Mouse (Mus musculus): ENCODE measurements around the gene Jak2. TPM values are rescaled to one million over a fixed set of nuclear protein-coding genes. Genes with fewer than 3 reads are reported as not detected.

The Jak2 gene
- total and polyA plus RNA-seq, 3 experiments, result 26.4 to 78.6 (median 30.2) TPM

- no peak for DNase-seq (ENCODE audit: low read depth, low spot score)
Observed at GRCm38 (mm10) chr19:29255327-29256027, 3.8 kb downstream of the Jak2 start.

GRCm38 (mm10) chr19:29261638-29262037 is 10.0 kb downstream of the Jak2 start:
- Histone ChIP-seq H3K27me3 (ENCODE audit: control insufficient read depth in 1 of 2, insufficient read depth in 2 of 2, low read length in 2 of 2) (no peaks in the 10 kb centered on the region), H3K79me2 (ENCODE audit: control insufficient read depth, insufficient read depth, low read length, poor library complexity) (peaks cover 6% of the 10 kb centered on the region; the same call in 1 of the 2 replicates), H3K4me1 (ENCODE audit: control insufficient read depth in 1 of 2, insufficient read depth in 2 of 2, low read length in 2 of 2) (peaks cover 0 to 4% of the 10 kb centered on the region in 2 experiments; a peak in 3 of 4 replicates), H3K36me3 (ENCODE audit: control insufficient read depth in 1 of 2, insufficient read depth in 2 of 2, low read length in 2 of 2) (peaks cover 13 to 19% of the 10 kb centered on the region in 2 experiments), H3K9me3 (replicated peaks; ENCODE audit: insufficient read depth, low read length) (no peaks in the 10 kb centered on the region), H3K4me3 (ENCODE audit: control insufficient read depth in 1 of 2, insufficient read depth in 1 of 2, low read depth in 2 of 2, low read length in 2 of 2) (no peak overlapping the region), H3K27ac (ENCODE audit: control insufficient read depth, low read depth, low read length) (no peak overlapping the region), H3K9ac (ENCODE audit: control insufficient read depth, low read depth, low read length, poor library complexity, severe bottlenecking) (no peak overlapping the region)
- TF ChIP-seq MAX (IDR thresholded peaks at IDR 0.05; ENCODE audit: low read length), result no peak
- TF ChIP-seq MYC (IDR thresholded peaks at IDR 0.05; ENCODE audit: low read depth, low read length), result no peak
- no peak for TF ChIP-seq ZC3H11A (IDR thresholded peaks at IDR 0.05; ENCODE audit: low read depth, low read length)
- no peak for TF ChIP-seq KAT2A (conservative IDR thresholded peaks at IDR 0.05; ENCODE audit: low read depth, low read length)
- no peak for TF ChIP-seq ZMIZ1 (IDR thresholded peaks at IDR 0.05; ENCODE audit: low read depth, low read length)
- no peak for TF ChIP-seq HCFC1 (IDR thresholded peaks at IDR 0.05; ENCODE audit: low read depth, low read length)
- TF ChIP-seq MAFK (IDR thresholded peaks at IDR 0.05; ENCODE audit: borderline replicate concordance, low read depth, low read length), result no peak
- TF ChIP-seq ZKSCAN1 (IDR thresholded peaks at IDR 0.05; ENCODE audit: low read depth, low read length), result no peak
- no peak for TF ChIP-seq CHD2 (IDR thresholded peaks at IDR 0.05; ENCODE audit: low read length)
- no peak for TF ChIP-seq USF1 (IDR thresholded peaks at IDR 0.05; ENCODE audit: low read depth, low read length)
- TF ChIP-seq MXI1 (IDR thresholded peaks at IDR 0.05; ENCODE audit: low read depth, low read length), result no peak
- TF ChIP-seq POLR2A (IDR thresholded peaks at IDR 0.05; ENCODE audit: control insufficient read depth in 1 of 2, insufficient read depth in 1 of 2, low read depth in 1 of 2, low read length in 2 of 2, poor library complexity in 1 of 2), result no peak
- TF ChIP-seq CTCF (IDR thresholded peaks at IDR 0.05 in 2 of 3, conservative IDR thresholded peaks at IDR 0.05 in 1 of 3; ENCODE audit: control insufficient read depth in 1 of 3, insufficient read depth in 1 of 3, low read depth in 2 of 3, low read length in 3 of 3, poor library complexity in 1 of 3, severe bottlenecking in 1 of 3), result no peak
- no peak for TF ChIP-seq USF2 (IDR thresholded peaks at IDR 0.05; ENCODE audit: borderline replicate concordance in 1 of 2, insufficient read depth in 1 of 2, low read depth in 1 of 2, low read length in 2 of 2)
- DNase-seq (ENCODE audit: low read depth, low spot score), result no peak

More at GRCm38 (mm10) chr19:29255327-29256027, 3.8 kb downstream of the Jak2 start:
- Histone ChIP-seq H3K27me3 (ENCODE audit: control insufficient read depth in 1 of 2, insufficient read depth in 2 of 2, low read length in 2 of 2) (no peaks in the 10 kb centered on the region), H3K36me3 (ENCODE audit: control insufficient read depth in 1 of 2, insufficient read depth in 2 of 2, low read length in 2 of 2) (peaks cover 1 to 17% of the 10 kb centered on the region in 2 experiments), H3K27ac (ENCODE audit: control insufficient read depth, low read depth, low read length) (no peak overlapping the region), H3K4me3 (ENCODE audit: control insufficient read depth in 1 of 2, insufficient read depth in 1 of 2, low read depth in 2 of 2, low read length in 2 of 2) (no peak overlapping the region), H3K79me2 (ENCODE audit: control insufficient read depth, insufficient read depth, low read length, poor library complexity) (peaks cover 30% of the 10 kb centered on the region), H3K9me3 (replicated peaks; ENCODE audit: insufficient read depth, low read length) (no peaks in the 10 kb centered on the region), H3K9ac (ENCODE audit: control insufficient read depth, low read depth, low read length, poor library complexity, severe bottlenecking) (no peak overlapping the region), H3K4me1 (ENCODE audit: control insufficient read depth in 1 of 2, insufficient read depth in 2 of 2, low read length in 2 of 2) (peaks cover 5 to 12% of the 10 kb centered on the region in 2 experiments)
- TF ChIP-seq TAL1 (IDR thresholded peaks at IDR 0.05; ENCODE audit: low read length) (no peak), SMC3 (IDR thresholded peaks at IDR 0.05; ENCODE audit: low read depth, low read length) (no peak), POLR2AphosphoS2 (IDR thresholded peaks at IDR 0.05; ENCODE audit: low read length) (no peak)

All from MEL (cell line).